Mouse (Mus musculus) testis, adult 2 months (tissue): ENCODE data around the gene Tenm4.

Experiments used
- CTCF ChIP-seq: fragments of 200-500 bp; IDR thresholded peaks from 2 replicates; pipeline ENCODE4 v1.5.1; 2012; ENCODE audit warnings: low read depth, mild to moderate bottlenecking, inconsistent platforms, low read length, moderate library complexity; ENCODE audit not compliant: control insufficient read depth, insufficient read depth, insufficient replicate concordance
- POLR2A ChIP-seq: fragments of 200-500 bp; IDR thresholded peaks from 2 replicates; pipeline ENCODE4 v1.6.1; 2012; ENCODE audit warnings: low read depth, mild to moderate bottlenecking, inconsistent platforms, low read length, moderate library complexity; ENCODE audit not compliant: control insufficient read depth

DNA sequence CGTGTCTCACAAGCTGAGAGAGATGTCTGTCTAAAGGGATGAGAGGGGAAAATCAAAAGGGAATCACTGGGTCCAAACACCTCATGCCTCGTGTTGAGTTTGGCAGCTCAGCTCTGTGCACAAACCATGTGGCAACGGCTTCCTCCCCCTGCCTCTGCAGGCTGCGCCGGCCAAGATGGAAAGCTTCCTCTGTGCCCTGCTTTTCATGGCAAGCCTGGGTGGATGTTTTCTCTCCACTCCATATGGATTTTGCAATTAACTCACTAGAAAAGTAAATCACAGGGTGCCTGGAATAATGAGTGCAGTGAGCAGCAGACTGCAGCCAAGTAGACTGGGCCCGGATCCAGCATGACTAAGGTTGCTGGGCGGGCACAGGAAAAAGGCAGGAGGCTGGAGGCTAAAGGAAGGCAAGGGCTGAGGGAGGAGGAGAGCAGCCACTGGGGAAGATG, 404.2 kb downstream of the Tenm4 start:
- TF ChIP-seq POLR2A (no peak), CTCF (no peak)
